Mouse (Mus musculus): ENCODE data around the gene Bcl2l14. TPM values are rescaled to one million over a fixed set of nuclear protein-coding genes. Genes with fewer than 3 reads are reported as not detected.

Gene Bcl2l14
- total RNA-seq, 2 experiments from 2014 or later = not detected

- intact Hi-C loops (cut with DNase I) = no loop called here
Observed at GRCm38 (mm10) chr6:134439401-134440021, 43.4 kb downstream of the Bcl2l14 start.

GRCm38 (mm10) chr6:134440023-134440422 lies 43.9 kb downstream of the Bcl2l14 start:
- intact Hi-C loops (cut with DNase I) = no loop called here
- DNase-seq = peak in 1 of 2 experiments; percentile 18

More at GRCm38 (mm10) chr6:134439401-134440021, 43.4 kb downstream of the Bcl2l14 start:
- DNase-seq = peak; percentile 30 to 35

- DNase-seq = no peak
- intact Hi-C loops (cut with DNase I) = no loop called here
Observed at GRCm38 (mm10) chr6:134441716-134442115, 45.6 kb downstream of the Bcl2l14 start.

- intact Hi-C loops (cut with DNase I) = no loop called here
- no peak for DNase-seq
Observed at GRCm38 (mm10) chr6:134442219-134442618, 46.1 kb downstream of the Bcl2l14 start.

- intact Hi-C loops (cut with DNase I) = no loop called here
- no peak for DNase-seq
Observed at GRCm38 (mm10) chr6:134443198-134443904, 47.2 kb downstream of the Bcl2l14 start.

GRCm38 (mm10) chr6:134443925-134444324 lies 47.8 kb downstream of the Bcl2l14 start:
- no peak for DNase-seq
- intact Hi-C loops (cut with DNase I) = no loop called here

GRCm38 (mm10) chr6:134448451-134448850 lies 52.3 kb downstream of the Bcl2l14 start:
- DNase-seq = no peak
- intact Hi-C loops (cut with DNase I) = no loop called here

GRCm38 (mm10) chr6:134449958-134450357 lies 53.8 kb downstream of the Bcl2l14 start:
- intact Hi-C loops (cut with DNase I) = no loop called here

GRCm38 (mm10) chr6:134450661-134451119 lies 54.6 kb downstream of the Bcl2l14 start:
- intact Hi-C loops (cut with DNase I) = no loop called here
- no peak for DNase-seq

More at GRCm38 (mm10) chr6:134449958-134450357, 53.8 kb downstream of the Bcl2l14 start:
- DNase-seq = no peak

- intact Hi-C loops (cut with DNase I) = no loop called here
- DNase-seq = peak in 1 of 2 experiments; percentile 17
Observed at GRCm38 (mm10) chr6:134454093-134454492, 58.0 kb downstream of the Bcl2l14 start.

GRCm38 (mm10) chr6:134458376-134458775 lies 62.3 kb downstream of the Bcl2l14 start:
- intact Hi-C loops (cut with DNase I) = no loop called here
- no peak for DNase-seq

GRCm38 (mm10) chr6:134461175-134461574 lies 65.1 kb downstream of the Bcl2l14 start:
- intact Hi-C loops (cut with DNase I) = no loop called here

GRCm38 (mm10) chr6:134466671-134467229 lies 70.6 kb downstream of the Bcl2l14 start:
- no peak for DNase-seq
- intact Hi-C loops (cut with DNase I) = no loop called here

More at GRCm38 (mm10) chr6:134461175-134461574, 65.1 kb downstream of the Bcl2l14 start:
- DNase-seq = no peak

GRCm38 (mm10) chr6:134469297-134469696 lies 73.2 kb downstream of the Bcl2l14 start:
- intact Hi-C loops (cut with DNase I) = no loop called here
- no peak for DNase-seq

- intact Hi-C loops (cut with DNase I) = loop anchor here (5.0 to 10.0 kb wide), 2 partner anchors 94 to 136 kb away; partner anchors contain the start of gene Lrp6
- DNase-seq = peak; percentile 80 to 81
Observed at GRCm38 (mm10) chr6:134470857-134471256, 74.7 kb downstream of the Bcl2l14 start.

GRCm38 (mm10) chr6:134473143-134473561 lies 77.0 kb downstream of the Bcl2l14 start:
- intact Hi-C loops (cut with DNase I) = loop anchor here (5.0 to 10.0 kb wide), 2 partner anchors 92 to 134 kb away; partner anchors contain the start of gene Lrp6
- DNase-seq = no peak

GRCm38 (mm10) chr6:134479481-134479880 lies 83.4 kb downstream of the Bcl2l14 start:
- no peak for DNase-seq
- intact Hi-C loops (cut with DNase I) = loop anchor here (10.0 kb wide), 1 partner anchor 85 kb away; the partner anchor contains the start of gene Lrp6

- no peak for DNase-seq
- intact Hi-C loops (cut with DNase I) = no loop called here
Observed at GRCm38 (mm10) chr6:134486318-134486717, 90.2 kb downstream of the Bcl2l14 start.

Data from heart, postnatal 14 days (tissue).